Mouse (Mus musculus): ENCODE data around the gene Pdpk1.

- TF ChIP-seq CTCF (IDR thresholded peaks at IDR 0.05 in 2 of 3, conservative IDR thresholded peaks at IDR 0.05 in 1 of 3; ENCODE audit: control insufficient read depth in 1 of 3, insufficient read depth in 1 of 3, low read depth in 2 of 3, low read length in 3 of 3, poor library complexity in 1 of 3, severe bottlenecking in 1 of 3) (no peak), SMC3 (IDR thresholded peaks at IDR 0.05; ENCODE audit: low read depth, low read length) (no peak), MYB (IDR thresholded peaks at IDR 0.05; ENCODE audit: low read depth, low read length) (no peak), CHD1 (IDR thresholded peaks at IDR 0.05; ENCODE audit: low read depth, low read length) (no peak), TAL1 (IDR thresholded peaks at IDR 0.05; ENCODE audit: low read length) (no peak), MYC (IDR thresholded peaks at IDR 0.05; ENCODE audit: low read depth, low read length) (no peak), TCF12 (IDR thresholded peaks at IDR 0.05; ENCODE audit: low read depth, low read length) (no peak), EP300 (IDR thresholded peaks at IDR 0.05; ENCODE audit: low read depth in 1 of 2, low read length in 2 of 2) (no peak), E2F4 (IDR thresholded peaks at IDR 0.05; ENCODE audit: borderline replicate concordance, low read depth, low read length) (no peak), NELFE (IDR thresholded peaks at IDR 0.05; ENCODE audit: low read depth, low read length) (no peak), ZNF384 (IDR thresholded peaks at IDR 0.05; ENCODE audit: low read depth, low read length) (no peak), SIN3A (IDR thresholded peaks at IDR 0.05; ENCODE audit: low read length) (no peak), POLR2A (IDR thresholded peaks at IDR 0.05; ENCODE audit: control insufficient read depth in 1 of 2, insufficient read depth in 1 of 2, low read depth in 1 of 2, low read length in 2 of 2, poor library complexity in 1 of 2) (no peak), CHD2 (IDR thresholded peaks at IDR 0.05; ENCODE audit: low read length) (no peak)
These were observed 115.6 kb downstream of the Pdpk1 start for GRCm38 (mm10) chr17:24035087-24035486.
